Mouse (Mus musculus): ENCODE measurements around the gene Col4a5. TPM values are rescaled to one million over a fixed set of nuclear protein-coding genes. Genes with fewer than 3 reads are reported as not detected.
A peak's percentile ranks its signal among the peaks of the same experiment; 100 is the strongest.

Gene Col4a5
- polyA plus RNA-seq, 1 experiment from 2014 or later: 15.2 TPM

DNA sequence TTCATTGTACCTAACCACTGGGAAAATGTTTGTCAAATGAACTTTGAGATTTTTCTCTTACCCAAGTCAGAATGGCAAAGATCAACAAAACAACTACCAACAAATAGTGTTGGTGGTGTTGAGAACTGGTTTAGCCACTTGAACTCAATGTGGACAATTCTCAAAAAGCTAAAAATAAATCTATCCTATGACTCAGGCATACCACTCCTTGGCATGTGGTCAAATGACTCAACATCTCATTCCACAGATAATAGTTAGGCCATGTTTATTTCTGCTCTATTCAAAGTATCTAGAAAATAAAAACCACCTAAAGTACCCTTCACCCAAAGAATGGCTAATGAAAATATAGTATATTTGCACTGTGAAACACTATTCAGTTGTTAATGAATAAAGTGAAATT lies 58.3 kb downstream of the Col4a5 start:
- Histone ChIP-seq H3K9me3 (ENCODE audit: control insufficient read depth, low read length) (no peaks in the 10 kb centered on the region), H3K4me3 (ENCODE audit: low read depth, low read length) (no peak overlapping the region), H3K9ac (ENCODE audit: low read length) (no peak overlapping the region), H3K4me2 (ENCODE audit: low read length) (no peak overlapping the region), H3K27ac (ENCODE audit: low read depth) (no peak overlapping the region), H3K4me1 (replicated peaks; ENCODE audit: control insufficient read depth, insufficient read depth, low read length) (no peaks in the 10 kb centered on the region), H3K36me3 (ENCODE audit: control insufficient read depth, insufficient read depth, low read length) (no peaks in the 10 kb centered on the region), H3K27me3 (replicated peaks; ENCODE audit: control insufficient read depth, insufficient read depth, low read length) (no peaks in the 10 kb centered on the region)
- ATAC-seq (replicated peaks; ENCODE audit: low FRiP score, low TSS enrichment, low read depth) (no peak), DNase-seq (ENCODE audit: low spot score) (no peak)

DNA sequence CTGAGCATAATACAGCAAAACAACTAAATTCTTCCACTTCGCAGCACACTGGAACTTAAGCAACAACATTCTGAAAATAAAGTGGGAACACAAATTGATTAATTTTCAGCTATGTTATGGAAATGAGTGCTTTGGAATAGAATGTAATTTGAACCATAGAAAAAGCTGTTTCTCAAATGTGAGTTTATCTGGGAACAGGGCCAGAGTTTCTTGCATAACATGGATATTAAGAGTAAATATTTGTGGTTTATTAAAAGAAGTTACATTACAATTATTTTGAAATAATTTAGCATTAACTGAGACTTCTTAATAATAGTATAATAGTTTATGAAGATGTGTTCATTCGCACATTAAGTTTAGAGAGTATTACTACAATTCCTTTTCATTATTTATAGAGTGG lies 72.3 kb downstream of the Col4a5 start:
- H3K27me3 ChIP-seq (replicated peaks; ENCODE audit: control insufficient read depth, insufficient read depth, low read length): no peaks in the 10 kb centered on the region
- DNase-seq (ENCODE audit: low spot score): no peak
- 81% methylated on average over 2 of the region's 2 CpGs for WGBS

DNA sequence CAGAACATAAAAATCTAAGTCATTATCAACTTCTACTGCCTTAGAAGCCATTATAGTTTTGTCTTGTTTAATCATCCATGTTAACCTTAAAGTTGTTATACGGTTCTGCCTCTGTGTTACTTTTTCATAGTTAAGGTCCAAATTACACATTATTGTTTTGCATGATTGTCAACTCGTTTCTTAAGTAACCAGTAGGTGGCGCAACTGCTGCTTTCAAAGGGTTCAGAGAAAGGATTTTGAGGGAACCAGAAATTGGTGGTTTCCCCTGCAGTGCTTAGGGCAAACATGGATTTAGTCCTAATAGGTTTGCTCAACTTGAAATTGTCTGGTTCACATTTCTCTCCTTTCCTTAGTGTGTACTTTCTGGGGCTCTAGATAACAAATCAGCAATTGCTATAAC lies 115.1 kb downstream of the Col4a5 start:
- H3K27ac ChIP-seq (ENCODE audit: low read depth): no peak overlapping the region
- 25% methylated on average over 3 of the region's 3 CpGs for WGBS
- ATAC-seq (replicated peaks; ENCODE audit: low FRiP score, low TSS enrichment, low read depth) (no peak), DNase-seq (ENCODE audit: low spot score) (no peak)
- H3K27me3 ChIP-seq (replicated peaks; ENCODE audit: control insufficient read depth, insufficient read depth, low read length): no peaks in the 10 kb centered on the region
- H3K9ac ChIP-seq (ENCODE audit: low read length): no peak overlapping the region
- H3K4me3 ChIP-seq (ENCODE audit: low read depth, low read length): no peak overlapping the region
- H3K4me2 ChIP-seq (ENCODE audit: low read length): no peak overlapping the region
- no peaks in the 10 kb centered on the region for H3K9me3 ChIP-seq (ENCODE audit: control insufficient read depth, low read length)
- H3K36me3 ChIP-seq (ENCODE audit: control insufficient read depth, insufficient read depth, low read length): no peaks in the 10 kb centered on the region
- no peaks in the 10 kb centered on the region for H3K4me1 ChIP-seq (replicated peaks; ENCODE audit: control insufficient read depth, insufficient read depth, low read length)

More for the DNA sequence above, 72.3 kb downstream of the Col4a5 start:
- H3K27ac ChIP-seq (ENCODE audit: low read depth): no peak overlapping the region
- H3K9me3 ChIP-seq (ENCODE audit: control insufficient read depth, low read length): no peaks in the 10 kb centered on the region
- ATAC-seq (replicated peaks; ENCODE audit: low FRiP score, low TSS enrichment, low read depth): no peak
- no peaks in the 10 kb centered on the region for H3K4me1 ChIP-seq (replicated peaks; ENCODE audit: control insufficient read depth, insufficient read depth, low read length)
- H3K4me3 ChIP-seq (ENCODE audit: low read depth, low read length): no peak overlapping the region
- H3K9ac ChIP-seq (ENCODE audit: low read length): no peak overlapping the region
- H3K4me2 ChIP-seq (ENCODE audit: low read length): no peak overlapping the region
- H3K36me3 ChIP-seq (ENCODE audit: control insufficient read depth, insufficient read depth, low read length): no peaks in the 10 kb centered on the region

DNA sequence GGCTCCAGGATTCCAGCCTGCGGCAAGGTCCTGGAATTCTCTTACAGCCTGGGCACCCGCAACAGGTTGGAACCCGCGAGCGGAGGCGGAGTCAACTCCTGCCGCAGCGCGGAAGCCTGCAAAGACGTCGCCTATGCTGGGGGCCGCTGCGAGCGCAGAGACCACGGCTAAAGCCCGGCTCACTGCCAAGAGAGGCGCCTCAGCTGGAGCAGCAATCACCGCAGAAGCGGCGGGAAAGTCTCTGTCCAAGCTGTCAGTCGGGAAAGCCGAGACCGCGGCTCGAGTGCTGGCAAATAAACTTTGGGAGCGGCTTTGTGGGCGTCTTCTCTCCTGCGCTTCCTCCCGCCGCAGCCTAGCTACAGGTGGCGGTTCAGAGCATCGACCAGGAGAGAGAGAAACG lies 246.5 kb downstream of the Col4a5 start:
- H3K9ac ChIP-seq (ENCODE audit: low read length): no peak overlapping the region

DNA sequence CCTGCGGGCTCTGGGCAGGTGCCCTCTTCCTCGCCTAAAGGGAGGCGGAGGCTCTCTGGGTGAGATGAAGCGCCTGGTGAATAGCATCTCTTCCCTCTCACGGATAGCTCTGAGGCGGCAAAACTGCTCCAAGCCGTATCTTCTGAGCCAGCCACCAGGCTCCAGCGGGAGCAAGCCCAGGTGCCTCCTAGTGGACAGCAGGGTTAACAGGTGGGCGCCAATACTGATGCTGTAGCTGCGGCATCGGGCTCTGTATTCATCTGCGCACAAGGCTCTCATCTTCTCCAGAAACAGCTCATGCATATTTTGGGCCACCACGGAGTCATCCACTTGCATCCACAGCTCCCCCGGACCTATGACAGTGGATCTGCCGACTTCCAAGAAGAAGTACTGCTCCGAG lies 248.8 kb downstream of the Col4a5 start:
- Histone ChIP-seq H3K27ac (ENCODE audit: low read depth) (no peak overlapping the region), H3K36me3 (ENCODE audit: control insufficient read depth, insufficient read depth, low read length) (no peaks in the 10 kb centered on the region), H3K27me3 (replicated peaks; ENCODE audit: control insufficient read depth, insufficient read depth, low read length) (peaks cover 83% of the 10 kb centered on the region), H3K4me2 (ENCODE audit: low read length) (peak overlapping the region; percentile 52), H3K9ac (ENCODE audit: low read length) (no peak overlapping the region), H3K9me3 (ENCODE audit: control insufficient read depth, low read length) (no peaks in the 10 kb centered on the region), H3K4me1 (replicated peaks; ENCODE audit: control insufficient read depth, insufficient read depth, low read length) (peaks cover 4% of the 10 kb centered on the region; the same call in 1 of the 2 replicates), H3K4me3 (ENCODE audit: low read depth, low read length) (peak overlapping the region; percentile 29)
- DNase-seq (ENCODE audit: low spot score) (no peak), ATAC-seq (replicated peaks; ENCODE audit: low FRiP score, low TSS enrichment, low read depth) (0 out of 2 replicates have a peak, but pooled peaks have one; percentile 44)
- 20% methylated on average over 16 of the region's 16 CpGs for WGBS

More for the DNA sequence above, 246.5 kb downstream of the Col4a5 start:
- Histone ChIP-seq H3K4me3 (ENCODE audit: low read depth, low read length) (peak overlapping the region; percentile 33), H3K9me3 (ENCODE audit: control insufficient read depth, low read length) (no peaks in the 10 kb centered on the region), H3K36me3 (ENCODE audit: control insufficient read depth, insufficient read depth, low read length) (no peaks in the 10 kb centered on the region), H3K4me1 (replicated peaks; ENCODE audit: control insufficient read depth, insufficient read depth, low read length) (peaks cover 4% of the 10 kb centered on the region; the same call in 1 of the 2 replicates), H3K4me2 (ENCODE audit: low read length) (peak overlapping the region; percentile 50), H3K27ac (ENCODE audit: low read depth) (no peak overlapping the region), H3K27me3 (replicated peaks; ENCODE audit: control insufficient read depth, insufficient read depth, low read length) (peaks cover 76% of the 10 kb centered on the region)
- DNase-seq (ENCODE audit: low spot score): peak; percentile 59
- ATAC-seq (replicated peaks; ENCODE audit: low FRiP score, low TSS enrichment, low read depth): no peak; the same call in 1 of the 2 replicates
- 16% methylated on average over 31 of the region's 33 CpGs for WGBS

DNA sequence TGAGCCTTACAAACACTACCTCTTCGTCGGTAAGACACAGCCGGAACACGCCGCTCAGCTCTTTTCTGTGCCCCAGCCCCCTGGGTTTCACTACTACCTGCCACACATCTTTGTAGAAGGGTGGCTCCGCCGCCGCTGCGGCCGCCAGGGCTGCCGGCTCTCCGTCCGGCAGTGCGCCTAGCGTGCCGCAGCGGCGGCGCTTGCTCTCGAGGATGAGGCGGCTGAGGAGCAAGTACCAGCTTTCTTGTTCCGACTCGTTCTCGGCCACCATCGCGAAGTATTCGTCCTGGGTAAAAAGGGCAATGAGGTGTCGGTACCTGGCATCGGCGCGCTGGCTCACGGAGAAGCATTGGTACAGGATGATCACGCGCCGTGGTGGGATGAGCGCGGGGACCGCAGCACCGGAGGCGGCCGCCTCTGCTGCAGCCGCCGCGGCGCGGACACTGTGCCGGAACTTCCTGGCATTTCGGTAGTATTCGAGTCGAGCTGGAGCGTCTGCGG lies 249.3 kb downstream of the Col4a5 start:
- ATAC-seq (replicated peaks; ENCODE audit: low FRiP score, low TSS enrichment, low read depth): 0 out of 2 replicates have a peak, but pooled peaks have one; percentile 38
- H3K4me1 ChIP-seq (replicated peaks; ENCODE audit: control insufficient read depth, insufficient read depth, low read length): peaks cover 4% of the 10 kb centered on the region; the same call in 1 of the 2 replicates
- H3K27me3 ChIP-seq (replicated peaks; ENCODE audit: control insufficient read depth, insufficient read depth, low read length): peaks cover 81% of the 10 kb centered on the region
- peak; percentile 62 for DNase-seq (ENCODE audit: low spot score)
- H3K4me3 ChIP-seq (ENCODE audit: low read depth, low read length): peak overlapping the region; percentile 29
- no peak overlapping the region for H3K9ac ChIP-seq (ENCODE audit: low read length)
- no peaks in the 10 kb centered on the region for H3K9me3 ChIP-seq (ENCODE audit: control insufficient read depth, low read length)
- no peaks in the 10 kb centered on the region for H3K36me3 ChIP-seq (ENCODE audit: control insufficient read depth, insufficient read depth, low read length)
- peak overlapping the region; percentile 52 for H3K4me2 ChIP-seq (ENCODE audit: low read length)
- H3K27ac ChIP-seq (ENCODE audit: low read depth): no peak overlapping the region
- 22% methylated on average over 46 of the region's 52 CpGs for WGBS

DNA sequence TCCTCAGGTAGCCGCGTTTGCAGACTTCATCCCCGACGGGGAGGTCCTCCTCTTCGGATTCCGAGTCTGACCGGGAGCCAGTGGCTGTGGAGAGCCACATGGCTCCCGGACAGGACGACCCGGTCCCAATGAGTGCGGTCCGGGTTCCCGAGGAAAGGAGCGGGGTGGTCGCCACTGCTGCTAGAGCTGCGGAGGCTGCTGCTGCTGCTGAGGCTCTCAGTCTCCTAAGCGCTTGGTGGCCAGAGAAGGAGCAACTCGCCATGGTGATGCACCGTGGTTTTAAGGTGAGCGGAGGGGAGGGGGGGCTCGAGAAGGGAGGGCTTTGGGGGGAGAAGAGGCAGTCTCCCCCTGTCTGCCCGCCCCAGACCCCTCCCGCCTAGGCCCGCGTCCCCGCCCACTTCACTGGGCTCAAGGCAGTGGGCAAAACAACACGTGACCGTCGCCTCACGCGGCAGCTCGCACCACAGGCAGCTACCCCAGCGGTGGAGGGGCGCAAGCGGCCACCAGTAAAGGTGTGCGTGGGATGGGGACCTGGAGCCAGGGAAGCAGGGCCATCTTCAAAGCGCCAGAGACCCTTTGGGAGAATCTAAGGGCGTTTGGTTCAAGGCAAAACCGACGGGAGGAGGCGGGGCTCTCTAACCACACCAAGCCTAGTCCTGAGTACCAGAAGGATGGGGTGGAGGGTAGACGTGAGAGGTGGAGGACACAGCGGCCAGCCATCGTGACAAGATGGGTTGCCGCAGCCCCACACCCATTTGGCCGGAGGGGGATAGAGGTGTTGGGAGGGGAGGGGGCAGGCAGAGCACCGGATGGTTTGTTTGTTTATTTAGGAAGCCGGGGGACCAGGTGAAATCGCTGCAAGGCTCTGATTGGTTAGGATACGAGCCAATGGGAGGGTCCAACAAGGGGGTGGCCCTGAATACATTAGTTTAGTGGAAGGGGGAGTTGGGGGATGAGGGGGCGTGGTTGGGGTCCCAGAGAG lies 250.0 kb downstream of the Col4a5 start, which contains the start of gene Irs4:
Gene Irs4 (minus strand): TSS at position 327 of the 982 bp plus-strand sequence.
- Histone ChIP-seq H3K9ac (ENCODE audit: low read length) (no peak within 1 kb of the TSS), H3K27ac (ENCODE audit: low read depth) (no peak within 1 kb of the TSS), H3K4me2 (ENCODE audit: low read length) (peak within 1 kb of the TSS; percentile 52), H3K36me3 (ENCODE audit: control insufficient read depth, insufficient read depth, low read length) (no peaks in the 10 kb centered on the region), H3K4me1 (replicated peaks; ENCODE audit: control insufficient read depth, insufficient read depth, low read length) (peaks cover 4% of the 10 kb centered on the region; the same call in 1 of the 2 replicates), H3K27me3 (replicated peaks; ENCODE audit: control insufficient read depth, insufficient read depth, low read length) (peaks cover 76% of the 10 kb centered on the region), H3K4me3 (ENCODE audit: low read depth, low read length) (peak within 1 kb of the TSS; percentile 29), H3K9me3 (ENCODE audit: control insufficient read depth, low read length) (no peaks in the 10 kb centered on the region)
- WGBS: 21% methylated on average over 42 of the region's 51 CpGs
- peak; percentile 52 for DNase-seq (ENCODE audit: low spot score)
- ATAC-seq (replicated peaks; ENCODE audit: low FRiP score, low TSS enrichment, low read depth): peak; percentile 63

DNA sequence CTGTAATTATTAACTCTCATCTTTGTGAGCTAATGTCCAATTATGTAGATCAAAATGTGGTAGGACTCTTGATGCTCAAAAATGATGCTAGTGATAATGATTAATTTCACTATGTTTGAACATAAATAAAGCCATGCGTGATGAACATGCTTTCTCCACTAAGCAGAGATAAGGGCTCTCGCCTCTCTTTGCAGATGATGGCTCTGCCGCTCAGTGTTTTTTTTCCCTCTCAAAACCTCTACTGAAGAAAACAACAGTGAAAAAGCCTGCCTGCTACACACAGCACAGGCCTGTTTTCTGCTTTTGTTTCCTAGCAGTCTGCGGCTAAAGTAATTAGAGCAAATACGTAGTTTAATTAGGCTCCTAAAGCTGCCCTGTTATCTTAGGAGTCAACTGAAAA lies 254.4 kb downstream of the Col4a5 start:
- Histone ChIP-seq H3K36me3 (ENCODE audit: control insufficient read depth, insufficient read depth, low read length) (no peaks in the 10 kb centered on the region), H3K27ac (ENCODE audit: low read depth) (no peak overlapping the region), H3K9me3 (ENCODE audit: control insufficient read depth, low read length) (no peaks in the 10 kb centered on the region), H3K4me2 (ENCODE audit: low read length) (no peak overlapping the region), H3K9ac (ENCODE audit: low read length) (no peak overlapping the region), H3K4me3 (ENCODE audit: low read depth, low read length) (no peak overlapping the region), H3K4me1 (replicated peaks; ENCODE audit: control insufficient read depth, insufficient read depth, low read length) (no peaks in the 10 kb centered on the region; the same call in 1 of the 2 replicates), H3K27me3 (replicated peaks; ENCODE audit: control insufficient read depth, insufficient read depth, low read length) (peaks cover 34% of the 10 kb centered on the region)
- no peak for DNase-seq (ENCODE audit: low spot score)
- WGBS: 57% methylated on average over 5 of the region's 5 CpGs
- ATAC-seq (replicated peaks; ENCODE audit: low FRiP score, low TSS enrichment, low read depth): no peak
